ENCODE assay signal across 8 mouse cellular contexts in genomic region chr10:39171134-39171533, GRCm38 (mm10). TPM values are rescaled to one million over a fixed set of nuclear protein-coding genes. Genes with fewer than 3 reads are reported as not detected.
A peak's percentile ranks its signal among the peaks of the same experiment; 100 is the strongest.
DNase-seq lines count a peak whose midpoint lies in the region; ATAC-seq and TF ChIP-seq lines count a peak whose summit lies in the region.

No protein-coding gene starts in this region.

- no peaks in the 10 kb centered on the region for H3K79me2 ChIP-seq in MEL (ENCODE audit: control insufficient read depth, insufficient read depth, low read length, poor library complexity)

- H3K27ac ChIP-seq in MEL (ENCODE audit: control insufficient read depth, low read depth, low read length), result no peak overlapping the region; the same call in 1 of the 2 replicates
- H3K27ac ChIP-seq in cerebellum, adult 2 months (ENCODE audit: insufficient read depth, low read length), result peak overlapping the region; percentile 89
- H3K27ac ChIP-seq in forebrain, postnatal 0 days (ENCODE audit: low read depth, low read length), result peak overlapping the region; percentile 92
- peak overlapping the region; percentile 93 for H3K27ac ChIP-seq in lung, embryonic 15.5 days

- peak; percentile 79 for DNase-seq in MEL (ENCODE audit: low read depth, low spot score)
- peak; percentile 92 to 95 for DNase-seq in cerebellum, adult 2 months
- peak; percentile 95 for DNase-seq in forebrain, postnatal 0 days
- peak; percentile 93 for DNase-seq in heart, postnatal 4 days
- peak; percentile 91 to 96 for DNase-seq in layer of hippocampus, adult 8-10 months (ENCODE audit: low spot score in 2 of 2)
- DNase-seq in ovary, adult 18-20 months (ENCODE audit: low spot score), result peak; percentile 80
- DNase-seq in thymus, postnatal 0 days (ENCODE audit: low spot score), result peak; percentile 96

- no peak overlapping the region for H3K9ac ChIP-seq in MEL (ENCODE audit: control insufficient read depth, low read depth, low read length, poor library complexity, severe bottlenecking)
- H3K9ac ChIP-seq in forebrain, postnatal 0 days, result peak overlapping the region; percentile 62
- H3K9ac ChIP-seq in lung, embryonic 15.5 days, result peak overlapping the region; percentile 35; the same call in 1 of the 2 replicates

- TF ChIP-seq RAD21 in MEL (IDR thresholded peaks at IDR 0.05; ENCODE audit: low read depth, low read length), result peak; percentile 66

- peaks cover 0 to 4% of the 10 kb centered on the region in 2 experiments; a peak in 1 of 4 replicates for H3K4me1 ChIP-seq in MEL (ENCODE audit: control insufficient read depth in 1 of 2, insufficient read depth in 2 of 2, low read length in 2 of 2)
- H3K4me1 ChIP-seq in cerebellum, adult 2 months (ENCODE audit: control insufficient read depth, insufficient read depth, low read length), result no peaks in the 10 kb centered on the region
- peaks cover 34% of the 10 kb centered on the region for H3K4me1 ChIP-seq in forebrain, postnatal 0 days (ENCODE audit: insufficient read depth)
- peaks cover 45% of the 10 kb centered on the region for H3K4me1 ChIP-seq in lung, embryonic 15.5 days

- H3K4me2 ChIP-seq in forebrain, postnatal 0 days (ENCODE audit: low read depth), result peak overlapping the region; percentile 57
- peak overlapping the region; percentile 93 for H3K4me2 ChIP-seq in lung, embryonic 15.5 days

- WGBS in cerebellum, adult 2 months, result under 1% methylated on average over 19 of the region's 19 CpGs
- 2% methylated on average over 19 of the region's 19 CpGs for WGBS in forebrain, postnatal 0 days
- WGBS in lung, embryonic 15.5 days, result under 1% methylated on average over 19 of the region's 19 CpGs

- H3K27me3 ChIP-seq in MEL (ENCODE audit: control insufficient read depth in 1 of 2, insufficient read depth in 2 of 2, low read length in 2 of 2), result no peaks in the 10 kb centered on the region
- H3K27me3 ChIP-seq in cerebellum, adult 2 months (ENCODE audit: control insufficient read depth, insufficient read depth, low read length), result no peaks in the 10 kb centered on the region
- H3K27me3 ChIP-seq in forebrain, postnatal 0 days (ENCODE audit: insufficient read depth, low read length), result no peaks in the 10 kb centered on the region
- H3K27me3 ChIP-seq in lung, embryonic 15.5 days, result no peaks in the 10 kb centered on the region

- TF ChIP-seq CTCF in MEL (IDR thresholded peaks at IDR 0.05 in 2 of 3, conservative IDR thresholded peaks at IDR 0.05 in 1 of 3; ENCODE audit: control insufficient read depth in 1 of 3, insufficient read depth in 1 of 3, low read depth in 2 of 3, low read length in 3 of 3, poor library complexity in 1 of 3, severe bottlenecking in 1 of 3), result peak; percentile 53 to 84 (median 73); a peak in 5 of 6 replicates
- peak; percentile 91 for TF ChIP-seq CTCF in cerebellum, adult 2 months (IDR thresholded peaks at IDR 0.05; ENCODE audit: borderline replicate concordance, insufficient read depth, low read depth, low read length)
- TF ChIP-seq CTCF in forebrain, postnatal 0 days (IDR thresholded peaks at IDR 0.05; ENCODE audit: low read depth), result peak; percentile 98

- no peak for TF ChIP-seq POLR2A in MEL (IDR thresholded peaks at IDR 0.05; ENCODE audit: control insufficient read depth in 1 of 2, insufficient read depth in 1 of 2, low read depth in 1 of 2, low read length in 2 of 2, poor library complexity in 1 of 2)
- TF ChIP-seq POLR2A in cerebellum, adult 2 months (IDR thresholded peaks at IDR 0.05; ENCODE audit: borderline replicate concordance, insufficient read depth, low read length), result peak; percentile 63; the same call in 1 of the 2 replicates

- peak; percentile 93 for ATAC-seq in forebrain, postnatal 0 days
- ATAC-seq in lung, embryonic 15.5 days (ENCODE audit: borderline replicate concordance, extremely low read depth, low FRiP score, low TSS enrichment), result peak; percentile 90

- no peaks in the 10 kb centered on the region for H3K9me3 ChIP-seq in MEL (replicated peaks; ENCODE audit: insufficient read depth, low read length)
- no peaks in the 10 kb centered on the region for H3K9me3 ChIP-seq in forebrain, postnatal 0 days (ENCODE audit: low read length)
- H3K9me3 ChIP-seq in lung, embryonic 15.5 days, result no peaks in the 10 kb centered on the region

- H3K36me3 ChIP-seq in MEL (ENCODE audit: control insufficient read depth in 1 of 2, insufficient read depth in 2 of 2, low read length in 2 of 2), result no peaks in the 10 kb centered on the region
- no peaks in the 10 kb centered on the region for H3K36me3 ChIP-seq in forebrain, postnatal 0 days (ENCODE audit: insufficient read depth)
- no peaks in the 10 kb centered on the region for H3K36me3 ChIP-seq in lung, embryonic 15.5 days

- TF ChIP-seq EP300 in MEL (IDR thresholded peaks at IDR 0.05; ENCODE audit: low read depth in 1 of 2, low read length in 2 of 2), result no peak

- peak overlapping the region; percentile 63 to 65 for H3K4me3 ChIP-seq in MEL (ENCODE audit: control insufficient read depth in 1 of 2, insufficient read depth in 1 of 2, low read depth in 2 of 2, low read length in 2 of 2)
- peak overlapping the region; percentile 86 for H3K4me3 ChIP-seq in cerebellum, adult 2 months (replicated peaks; ENCODE audit: insufficient read depth, low read depth, low read length)
- H3K4me3 ChIP-seq in forebrain, postnatal 0 days (ENCODE audit: low read depth, low read length), result peak overlapping the region; percentile 33
- H3K4me3 ChIP-seq in lung, embryonic 15.5 days, result peak overlapping the region; percentile 51

TF ChIP-seq in MEL, 35 proteins besides CTCF, POLR2A, EP300 and RAD21:
- peak; percentile 33 for TF ChIP-seq ZC3H11A (IDR thresholded peaks at IDR 0.05; ENCODE audit: low read depth, low read length)
- TF ChIP-seq MYB (IDR thresholded peaks at IDR 0.05; ENCODE audit: low read depth, low read length), result no peak
- TF ChIP-seq SMC3 (IDR thresholded peaks at IDR 0.05; ENCODE audit: low read depth, low read length), result peak; percentile 65

RNA-seq across cellular contexts. Expression of gene Ccn6, which starts 7.5 kb away (rescaled TPM):
- not detected in 2 replicates for total RNA-seq in MEL (2012; rRNA removed)
- polyA plus RNA-seq in MEL (2012; ENCODE audit: insufficient read depth in 1 of 2, insufficient read length in 2 of 2, low read depth in 1 of 2, low replicate concordance in 2 of 2, missing spikeins in 1 of 2), result under 1 TPM in 1 of 2 experiments, not detected in 1; 0.43 TPM
- 0.21 TPM in 2 replicates for polyA plus RNA-seq in cerebellum, adult 2 months (2012; rRNA removed)
- 1.9 TPM in 1 of 2 replicates, not detected in the other for total RNA-seq in forebrain, postnatal 0 days (2014; rRNA removed)
- 0.18 and 0.21 TPM in 2 replicates for polyA plus RNA-seq in forebrain, postnatal 0 days (2015; fragmentation: Nextera tagmentation; extraction: Ambion mirVana)
- not detected for total RNA-seq in heart, postnatal 4 days (2021)
- total RNA-seq in layer of hippocampus, adult 8-10 months (2022), result under 1 TPM in 2 of 4 experiments, not detected in 2; 0.23 to 0.33 TPM
- polyA plus RNA-seq in lung, embryonic 15.5 days (2015; fragmentation: Nextera tagmentation; extraction: Ambion mirVana), result 0.21 and 0.40 TPM in 2 replicates
- 0.36 and 1.6 TPM in 2 replicates for polyA plus RNA-seq in thymus, postnatal 0 days (2015; fragmentation: Nextera tagmentation; extraction: Ambion mirVana)

RNA-seq across cellular contexts. Expression of gene Tube1, which starts 37.4 kb away (rescaled TPM):
- 2.5 TPM in 2 replicates for total RNA-seq in MEL (2012; rRNA removed)
- 1 to 10 TPM in 1 of 2 experiments, not detected in 1; 7.2 TPM for polyA plus RNA-seq in MEL (2012; ENCODE audit: insufficient read depth in 1 of 2, insufficient read length in 2 of 2, low read depth in 1 of 2, low replicate concordance in 2 of 2, missing spikeins in 1 of 2)
- polyA plus RNA-seq in cerebellum, adult 2 months (2012; rRNA removed), result 6.6 and 7.3 TPM in 2 replicates
- 7.6 and 8.2 TPM in 2 replicates for total RNA-seq in forebrain, postnatal 0 days (2014; rRNA removed)
- polyA plus RNA-seq in forebrain, postnatal 0 days (2015; fragmentation: Nextera tagmentation; extraction: Ambion mirVana), result 3.0 and 3.7 TPM in 2 replicates
- total RNA-seq in heart, postnatal 4 days (2021), result 1 to 10 TPM; 3.7 to 4.4 TPM
- 1 to 10 TPM; 2.6 to 3.2 (median 3.1) TPM for total RNA-seq in layer of hippocampus, adult 8-10 months (2022)
- 18.8 and 20.2 TPM in 2 replicates for polyA plus RNA-seq in lung, embryonic 15.5 days (2015; fragmentation: Nextera tagmentation; extraction: Ambion mirVana)
- 92.1 and 120 TPM in 2 replicates for polyA plus RNA-seq in thymus, postnatal 0 days (2015; fragmentation: Nextera tagmentation; extraction: Ambion mirVana)

RNA-seq across cellular contexts. Expression of gene Fam229b, which starts 37.4 kb away (rescaled TPM):
- 0.46 and 1.2 TPM in 2 replicates for total RNA-seq in MEL (2012; rRNA removed)
- 1 to 10 TPM in 1 of 2 experiments, not detected in 1; 1.5 TPM for polyA plus RNA-seq in MEL (2012; ENCODE audit: insufficient read depth in 1 of 2, insufficient read length in 2 of 2, low read depth in 1 of 2, low replicate concordance in 2 of 2, missing spikeins in 1 of 2)
- 18.7 and 18.9 TPM in 2 replicates for polyA plus RNA-seq in cerebellum, adult 2 months (2012; rRNA removed)
- 25.8 and 26.1 TPM in 2 replicates for total RNA-seq in forebrain, postnatal 0 days (2014; rRNA removed)
- polyA plus RNA-seq in forebrain, postnatal 0 days (2015; fragmentation: Nextera tagmentation; extraction: Ambion mirVana), result 43.1 and 47.3 TPM in 2 replicates
- 1 to 10 TPM; 3.6 to 4.8 TPM for total RNA-seq in heart, postnatal 4 days (2021)
- 10 to 100 TPM; 11.0 to 16.4 (median 13.0) TPM for total RNA-seq in layer of hippocampus, adult 8-10 months (2022)
- polyA plus RNA-seq in lung, embryonic 15.5 days (2015; fragmentation: Nextera tagmentation; extraction: Ambion mirVana), result 10.4 and 12.0 TPM in 2 replicates
- polyA plus RNA-seq in thymus, postnatal 0 days (2015; fragmentation: Nextera tagmentation; extraction: Ambion mirVana), result 7.2 TPM in 2 replicates

Comparison
In these comparisons a context has a peak if more than half of its experiments do, and no peak if none do; other contexts are left out.
1. H3K4me3 ChIP-seq: peak in every context shown above with its lines; median percentile 86 in cerebellum, adult 2 months; 64 in MEL; 51 in lung, embryonic 15.5 days; 33 in forebrain, postnatal 0 days.